Mouse (Mus musculus) brain, embryonic 14.5 days (tissue): ENCODE data around the gene Sys1.

Source experiments
- CTCF ChIP-seq: fragments of 200-500 bp; IDR thresholded peaks from 2 replicates; pipeline ENCODE4 v1.5.1; 2012; ENCODE audit warnings: inconsistent platforms, mild to moderate bottlenecking, moderate library complexity, borderline replicate concordance; ENCODE audit not compliant: insufficient read depth, insufficient read length; ENCODE audit errors: extremely low read depth
- POLR2A ChIP-seq: fragments of 200-500 bp; IDR thresholded peaks from 2 replicates; pipeline ENCODE4 v1.6.1; 2012; ENCODE audit warnings: mild to moderate bottlenecking, inconsistent platforms, borderline replicate concordance; ENCODE audit not compliant: poor library complexity, insufficient read depth, insufficient read length, severe bottlenecking; ENCODE audit errors: extremely low read depth

- TF ChIP-seq CTCF (no peak), POLR2A (no peak)
Measured at GRCm38 (mm10) chr2:164519171-164519526, 62.4 kb downstream of the Sys1 start.
